11 mouse cellular contexts compared by ENCODE assay signal in the genomic region with DNA sequence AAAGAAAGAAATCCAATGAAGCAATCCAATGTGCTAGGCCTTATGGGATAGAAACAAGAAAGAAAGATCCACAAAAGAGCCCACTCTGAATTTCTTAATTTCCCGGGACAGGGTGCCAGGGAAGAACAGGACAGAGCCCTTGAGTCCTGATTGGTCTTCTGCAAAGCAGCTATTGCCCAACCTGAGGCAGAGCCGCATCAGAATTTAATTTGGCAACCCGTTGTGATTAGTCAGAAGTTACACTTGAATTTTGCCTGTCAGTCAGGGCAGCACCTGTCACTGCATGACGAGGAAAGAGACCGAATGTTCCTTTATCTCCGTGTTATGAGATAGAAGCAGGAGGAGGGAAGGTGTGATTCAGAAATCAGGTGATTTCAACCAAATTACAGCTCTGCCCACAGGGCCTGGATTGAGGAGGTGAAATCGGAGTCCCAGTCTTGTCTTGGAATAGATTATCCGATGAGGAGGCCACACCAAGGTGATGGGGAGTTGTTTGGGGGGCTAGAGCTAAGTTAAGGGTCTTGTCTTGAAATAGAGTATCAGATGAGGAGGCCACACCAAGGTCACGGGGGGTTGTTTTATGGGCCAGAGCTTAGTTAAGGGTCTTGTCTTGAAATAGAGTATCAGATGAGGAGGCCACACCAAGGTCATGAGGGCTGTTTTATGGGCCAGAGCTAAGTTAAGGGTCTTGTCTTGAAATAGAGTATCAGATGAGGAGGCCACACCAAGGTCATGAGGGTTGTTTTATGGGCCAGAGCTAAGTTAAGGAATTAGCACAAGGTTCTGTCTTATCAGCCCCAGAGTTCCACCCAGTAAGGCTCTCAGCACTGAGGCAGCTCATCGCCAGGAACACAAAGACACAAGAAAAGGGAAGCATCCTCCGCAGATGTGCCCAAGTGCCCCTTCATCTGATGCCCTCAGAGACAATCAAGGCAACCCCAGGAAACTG. TPM values are rescaled to one million over a fixed set of nuclear protein-coding genes. Genes with fewer than 3 reads are reported as not detected.
DNase-seq lines count a peak whose midpoint lies in the region; TF ChIP-seq lines count a peak whose summit lies in the region.
"Had no signal": no experiment of that assay in that cellular context is flagged by ENCODE, and none has a peak within 500 bp of the region (broad histone marks: within the 10 kb centered on the region; RNA-seq: fewer than 3 reads in every experiment).

TSS of gene Adh1 (plus strand) at position 271 of the 949 bp plus-strand sequence.

- intact Hi-C loops in heart, postnatal 25 days (cut with DNase I) = no loop called here
- intact Hi-C loops in left cerebral cortex, adult 2 months (cut with DNase I) = no loop called here
- intact Hi-C loops in left cerebral cortex, postnatal 25 days (cut with DNase I) = no loop called here

- no peak for DNase-seq in kidney, adult 2 months
- no peak for DNase-seq in kidney, adult 8-10 months
- DNase-seq in urinary bladder, adult 2 months (ENCODE audit: low spot score) = no peak
- no peak for DNase-seq in urinary bladder, adult 18-20 months (ENCODE audit: low spot score in 2 of 2)
- DNase-seq in heart, postnatal 25 days (ENCODE audit: low spot score) = no peak
- DNase-seq in left cerebral cortex, adult 2 months (ENCODE audit: extremely low spot score in 1 of 2, low spot score in 2 of 2) = no peak
- no peak for DNase-seq in left cerebral cortex, postnatal 25 days (ENCODE audit: low spot score in 2 of 2)
- DNase-seq in right cerebral cortex, postnatal 4 days = no peak

- H3K27ac ChIP-seq in kidney, adult 2 months (ENCODE audit: insufficient read depth, low read depth, low read length) = no peak within 1 kb of the TSS
- no peak within 1 kb of the TSS for H3K27ac ChIP-seq in left cerebral cortex, adult 2 months
- H3K27ac ChIP-seq: embryonic facial prominence, embryonic 12.5 days had no signal

- TF ChIP-seq POLR2A in kidney, adult 2 months (IDR thresholded peaks at IDR 0.05; ENCODE audit: low read depth, low read length) = no peak

- TF ChIP-seq CTCF in kidney, adult 2 months (conservative IDR thresholded peaks at IDR 0.05; ENCODE audit: insufficient read depth, insufficient read length, low read depth, low read length) = no peak
- no peak for TF ChIP-seq CTCF in left cerebral cortex, adult 2 months (IDR thresholded peaks at IDR 0.05)

- 82% methylated on average over 11 of the region's 11 CpGs for WGBS in kidney, adult 2 months

- H3K36me3 ChIP-seq in kidney, adult 2 months (ENCODE audit: control insufficient read depth, insufficient read depth, low read length) = no peaks in the 10 kb centered on the region
- H3K36me3 ChIP-seq: embryonic facial prominence, embryonic 12.5 days had no signal

- H3K4me3 ChIP-seq in kidney, adult 2 months (ENCODE audit: insufficient read depth, low read depth, low read length) = no peak within 1 kb of the TSS
- H3K4me3 ChIP-seq in left cerebral cortex, adult 2 months = no peak within 1 kb of the TSS
- H3K4me3 ChIP-seq: embryonic facial prominence, embryonic 12.5 days had no signal

- H3K4me1 ChIP-seq in kidney, adult 2 months (ENCODE audit: control insufficient read depth, insufficient read depth, low read length) = no peaks in the 10 kb centered on the region; the same call in 1 of the 2 replicates
- H3K4me1 ChIP-seq: embryonic facial prominence, embryonic 12.5 days had no signal

- H3K27me3 ChIP-seq in kidney, adult 2 months (replicated peaks; ENCODE audit: control insufficient read depth, insufficient read depth, low read length) = no peaks in the 10 kb centered on the region
- H3K27me3 ChIP-seq: embryonic facial prominence, embryonic 12.5 days; Patski had no signal

RNA-seq across cellular contexts. Expression of gene Adh1, which starts in this region (rescaled TPM):
- 251 and 256 TPM in 2 replicates for polyA plus RNA-seq in kidney, adult 2 months (2012; rRNA removed)
- 754 and 825 TPM in 2 replicates for polyA plus RNA-seq in urinary bladder, adult 2 months (2012; rRNA removed)
- 10 to 100 TPM; 25.6 to 40.3 TPM for total RNA-seq in heart, postnatal 25 days (2021)
- total RNA-seq in left cerebral cortex, adult 2 months (2021) = under 1 TPM; 0.42 to 0.63 TPM
- total RNA-seq in left cerebral cortex, postnatal 25 days (2021) = under 1 TPM; 0.60 to 0.62 TPM
- total RNA-seq: granulocyte monocyte progenitor cell, adult 5-6 weeks had no signal

Comparison
In these comparisons a context has a peak if more than half of its experiments do, and no peak if none do; other contexts are left out.
1. RNA of gene Adh1 (total RNA-seq): 25.6 to 40.3 TPM in heart, postnatal 25 days; 0.42 to 0.63 TPM in left cerebral cortex, adult 2 months and 0.60 to 0.62 TPM in left cerebral cortex, postnatal 25 days; every median in the first group is over 10 times any median in the second.